Mouse (Mus musculus) embryonic fibroblast, embryonic 13.5 days (primary cell): ENCODE measurements around the gene Izumo2.

Source experiments
- CTCF ChIP-seq: IDR thresholded peaks from 2 replicates; pipeline ENCODE4 v1.5.1; 2011; ENCODE audit warnings: mild to moderate bottlenecking, control low read depth, low read length, moderate library complexity, borderline replicate concordance; ENCODE audit not compliant: insufficient read depth
- POLR2A ChIP-seq: IDR thresholded peaks from 2 replicates; pipeline ENCODE4 v1.6.1; 2011; ENCODE audit warnings: low read depth, mild to moderate bottlenecking, control low read depth, low read length, moderate library complexity

- TF ChIP-seq POLR2A = no peak
- no peak for TF ChIP-seq CTCF
Measured at GRCm38 (mm10) chr7:44707169-44707675, 1.3 kb upstream of the Izumo2 start.
